Mouse (Mus musculus) intestine, embryonic 16.5 days (tissue): ENCODE results near the gene Gm29776. TPM values are rescaled to one million over a fixed set of nuclear protein-coding genes. Genes with fewer than 3 reads are reported as not detected.

ENCODE experiments used
- ATAC-seq: fragments of 200-750 bp; cut with Nextera tagmentation; 2 replicates; pipeline ENCODE4 v1.8.0; 2017; ENCODE audit warnings: moderate TSS enrichment, moderate library complexity
- H3K27ac ChIP-seq: fragments of 300-500 bp; sonication (generic); 2 replicates; pipeline ENCODE4 v1.5.1; 2014; ENCODE audit warnings: mild to moderate bottlenecking, low read length
- H3K27me3 ChIP-seq: fragments of 300-500 bp; sonication (generic); replicated peaks from 2 replicates; pipeline ENCODE4 v1.6.1; 2014; ENCODE audit warnings: low read length, control low read depth, mixed read lengths; ENCODE audit not compliant: control insufficient read depth, insufficient read depth
- H3K36me3 ChIP-seq: fragments of 300-500 bp; sonication (generic); 2 replicates; pipeline ENCODE4 v1.6.1; 2014; ENCODE audit warnings: low read length, control low read depth; ENCODE audit not compliant: control insufficient read depth, insufficient read depth
- H3K4me1 ChIP-seq: fragments of 300-500 bp; sonication (generic); 2 replicates; pipeline ENCODE4 v1.6.1; 2014; ENCODE audit warnings: low read length, control low read depth, mixed read lengths; ENCODE audit not compliant: control insufficient read depth, insufficient read depth
- H3K4me2 ChIP-seq: fragments of 300-500 bp; sonication (generic); 2 replicates; pipeline ENCODE4 v1.6.1; 2014; ENCODE audit warnings: low read depth, low read length, control low read depth
- H3K4me3 ChIP-seq: fragments of 300-500 bp; sonication (generic); 2 replicates; pipeline ENCODE4 v1.5.1; 2014; ENCODE audit warnings: mild to moderate bottlenecking, low read length
- H3K9ac ChIP-seq: fragments of 300-500 bp; sonication (generic); 2 replicates; pipeline ENCODE4 v1.6.1; 2014; ENCODE audit warnings: low read depth, low read length
- H3K9me3 ChIP-seq: fragments of 300-500 bp; sonication (generic); 2 replicates; pipeline ENCODE4 v1.6.1; 2016; ENCODE audit warnings: low read length, control low read depth; ENCODE audit not compliant: control insufficient read depth
- WGBS: fragments of 180-500 bp; shearing (Covaris S2); extraction: QIAGEN DNeasy Blood & Tissue Kit; methylation state at CpG from one replicate; pipeline ENCODE4 v1.1.7; 2014; 5-methylcytosine and 5-hydroxymethylcytosine counted together
- polyA plus RNA-seq: library from polyadenylated mRNA; unstranded; fragments of >200 nt; fragmentation: Nextera tagmentation; extraction: Ambion mirVana; gene quantifications from 2 replicates; pipeline ENCODE4 v1.2.1, GENCODE M21; 2015

The Gm29776 gene
- polyA plus RNA-seq, result 0.07 and 0.15 TPM in 2 replicates

DNA sequence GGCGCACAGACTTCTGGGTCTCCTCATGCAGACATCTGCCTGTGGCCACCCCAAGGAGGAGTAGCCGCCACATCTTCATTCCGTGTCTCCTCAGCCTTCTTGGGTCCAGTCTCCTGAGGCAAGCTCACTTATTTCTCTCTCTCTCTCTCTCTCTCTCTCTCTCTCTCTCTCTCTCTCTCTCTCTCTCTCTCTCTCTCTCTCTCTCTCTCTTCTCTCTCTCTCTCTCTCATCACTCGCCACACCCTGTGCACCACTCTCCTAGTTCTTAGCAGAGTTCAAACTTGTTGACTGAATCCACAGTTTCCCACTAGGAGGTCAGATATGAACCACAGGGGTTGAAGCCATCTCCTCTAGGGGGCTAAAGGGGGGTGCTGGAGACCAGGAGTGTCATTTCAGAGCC, at the start of gene Gm29776:
Gene Gm29776 (minus strand): TSS at position 101 of the 400 bp plus-strand sequence.
- Histone ChIP-seq H3K27ac (no peak within 1 kb of the TSS), H3K4me3 (no peak within 1 kb of the TSS), H3K9me3 (no peaks in the 10 kb centered on the region), H3K27me3 (no peaks in the 10 kb centered on the region), H3K9ac (no peak within 1 kb of the TSS), H3K4me1 (peaks cover 6% of the 10 kb centered on the region; the same call in 1 of the 2 replicates), H3K36me3 (no peaks in the 10 kb centered on the region), H3K4me2 (no peak within 1 kb of the TSS)
- 79% methylated on average over 4 of the region's 4 CpGs for WGBS
- no peak for ATAC-seq

GRCm38 (mm10) chr14:54746038-54746437, 47.4 kb upstream of the Gm29776 start:
- Histone ChIP-seq H3K4me3 (no peak overlapping the region), H3K27me3 (no peaks in the 10 kb centered on the region), H3K27ac (no peak overlapping the region), H3K4me1 (peaks cover 5% of the 10 kb centered on the region; the same call in 1 of the 2 replicates), H3K9ac (no peak overlapping the region), H3K36me3 (no peaks in the 10 kb centered on the region), H3K9me3 (no peaks in the 10 kb centered on the region), H3K4me2 (no peak overlapping the region)
- WGBS, result 66% methylated on average over 9 of the region's 9 CpGs
- peak; percentile 56 for ATAC-seq

- no peak overlapping the region for H3K4me3 ChIP-seq
- WGBS, result 32% methylated on average over 8 of the region's 8 CpGs
- peaks cover 5% of the 10 kb centered on the region; the same call in 1 of the 2 replicates for H3K4me1 ChIP-seq
- no peaks in the 10 kb centered on the region for H3K27me3 ChIP-seq
- no peak overlapping the region for H3K27ac ChIP-seq
- H3K9ac ChIP-seq, result no peak overlapping the region
- ATAC-seq, result peak; percentile 39
- H3K9me3 ChIP-seq, result no peaks in the 10 kb centered on the region
- no peak overlapping the region for H3K4me2 ChIP-seq
- H3K36me3 ChIP-seq, result no peaks in the 10 kb centered on the region
Measured at GRCm38 (mm10) chr14:54744473-54744872, 45.8 kb upstream of the Gm29776 start.

DNA sequence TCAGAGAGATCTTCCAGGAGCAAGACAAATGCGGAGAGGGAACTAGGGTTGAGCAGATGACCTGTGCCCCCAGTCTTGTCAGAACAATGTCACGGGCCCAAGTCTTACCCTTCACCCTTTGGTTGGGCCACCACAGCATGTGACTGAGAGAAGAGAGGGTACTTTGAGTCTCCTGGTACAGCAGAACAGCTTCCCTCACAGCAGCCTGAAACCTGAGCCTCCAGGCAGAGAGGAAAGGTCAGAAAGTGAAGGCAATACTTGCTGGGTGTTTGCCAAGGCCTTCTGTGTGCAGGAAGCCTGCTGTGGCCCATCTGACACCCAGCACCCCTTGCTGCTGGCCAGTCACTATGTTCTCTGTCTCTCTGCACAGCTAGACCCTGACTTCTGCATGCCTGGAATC, 43.7 kb upstream of the Gm29776 start:
- H3K9ac ChIP-seq, result no peak overlapping the region
- WGBS, result 47% methylated on average over 2 of the region's 2 CpGs

GRCm38 (mm10) chr14:54741721-54742120, 43.1 kb upstream of the Gm29776 start:
- 78% methylated on average over 6 of the region's 6 CpGs for WGBS
- Histone ChIP-seq H3K9ac (no peak overlapping the region), H3K36me3 (no peaks in the 10 kb centered on the region), H3K4me1 (peaks cover 5% of the 10 kb centered on the region; the same call in 1 of the 2 replicates), H3K9me3 (no peaks in the 10 kb centered on the region), H3K27ac (peak overlapping the region; percentile 46; the same call in 1 of the 2 replicates), H3K4me2 (no peak overlapping the region), H3K27me3 (no peaks in the 10 kb centered on the region), H3K4me3 (no peak overlapping the region)
- ATAC-seq, result no peak

More for the DNA sequence above, 43.7 kb upstream of the Gm29776 start:
- ATAC-seq, result peak; percentile 64
- Histone ChIP-seq H3K27ac (peak overlapping the region; percentile 46), H3K4me3 (no peak overlapping the region), H3K4me1 (peaks cover 5% of the 10 kb centered on the region; the same call in 1 of the 2 replicates), H3K27me3 (no peaks in the 10 kb centered on the region), H3K4me2 (no peak overlapping the region), H3K9me3 (no peaks in the 10 kb centered on the region), H3K36me3 (no peaks in the 10 kb centered on the region)

GRCm38 (mm10) chr14:54737634-54738033, 39.0 kb upstream of the Gm29776 start:
- H3K9me3 ChIP-seq, result no peaks in the 10 kb centered on the region
- H3K27ac ChIP-seq, result no peak overlapping the region
- WGBS, result 83% methylated on average over 10 of the region's 10 CpGs
- no peak overlapping the region for H3K4me3 ChIP-seq
- H3K9ac ChIP-seq, result no peak overlapping the region
- no peaks in the 10 kb centered on the region for H3K27me3 ChIP-seq
- peaks cover 5% of the 10 kb centered on the region for H3K4me1 ChIP-seq
- no peaks in the 10 kb centered on the region for H3K36me3 ChIP-seq
- no peak for ATAC-seq
- H3K4me2 ChIP-seq, result no peak overlapping the region

- peak; percentile 69 for ATAC-seq
- H3K27ac ChIP-seq, result no peak overlapping the region
- H3K9ac ChIP-seq, result no peak overlapping the region
- no peaks in the 10 kb centered on the region for H3K9me3 ChIP-seq
- WGBS, result 61% methylated on average over 14 of the region's 14 CpGs
- H3K4me3 ChIP-seq, result no peak overlapping the region
- H3K4me1 ChIP-seq, result peaks cover 2% of the 10 kb centered on the region
- no peaks in the 10 kb centered on the region for H3K36me3 ChIP-seq
- H3K27me3 ChIP-seq, result no peaks in the 10 kb centered on the region
- H3K4me2 ChIP-seq, result no peak overlapping the region
Measured at GRCm38 (mm10) chr14:54736555-54737552, 38.2 kb upstream of the Gm29776 start.

GRCm38 (mm10) chr14:54735221-54735620, 36.6 kb upstream of the Gm29776 start:
- Histone ChIP-seq H3K4me2 (no peak overlapping the region), H3K27ac (no peak overlapping the region), H3K4me1 (peaks cover 2% of the 10 kb centered on the region; the same call in 1 of the 2 replicates), H3K27me3 (no peaks in the 10 kb centered on the region), H3K9me3 (no peaks in the 10 kb centered on the region), H3K9ac (no peak overlapping the region), H3K4me3 (no peak overlapping the region), H3K36me3 (no peaks in the 10 kb centered on the region)
- ATAC-seq, result peak; percentile 43
- WGBS, result 57% methylated on average over 4 of the region's 4 CpGs

DNA sequence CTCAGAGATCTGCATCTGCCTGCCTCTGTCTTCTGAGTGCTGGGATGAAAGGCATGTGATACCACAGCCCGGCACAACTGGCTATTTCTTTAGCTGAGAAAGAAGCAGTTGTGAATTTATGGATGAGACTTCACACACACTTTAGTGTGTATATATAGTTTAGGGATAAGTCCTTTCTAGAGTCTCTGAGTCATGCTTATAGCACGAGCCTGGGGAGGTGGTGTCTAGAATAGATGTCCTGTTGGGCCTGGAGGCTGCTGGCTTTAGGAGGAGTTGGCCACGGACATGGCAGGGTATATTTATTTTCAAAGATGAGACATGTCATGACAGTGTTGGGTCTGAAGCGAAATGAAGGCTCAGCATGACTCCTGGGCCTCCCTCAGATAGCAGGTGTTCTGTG, 35.4 kb upstream of the Gm29776 start:
- H3K4me1 ChIP-seq, result peaks cover 3% of the 10 kb centered on the region; the same call in 1 of the 2 replicates
- H3K9ac ChIP-seq, result no peak overlapping the region
- no peaks in the 10 kb centered on the region for H3K36me3 ChIP-seq
- H3K9me3 ChIP-seq, result no peaks in the 10 kb centered on the region
- no peaks in the 10 kb centered on the region for H3K27me3 ChIP-seq
- no peak overlapping the region for H3K4me2 ChIP-seq
- no peak overlapping the region for H3K27ac ChIP-seq
- no peak overlapping the region for H3K4me3 ChIP-seq
- ATAC-seq, result no peak
- WGBS, result 69% methylated on average over 4 of the region's 4 CpGs
